Mouse (Mus musculus) limb, embryonic 14.5 days (tissue): ENCODE results near the gene Sgca. TPM values are rescaled to one million over a fixed set of nuclear protein-coding genes. Genes with fewer than 3 reads are reported as not detected.

Source experiments
- ATAC-seq: fragments of 200-750 bp; cut with Nextera tagmentation; 2 replicates; pipeline ENCODE4 v1.8.0; 2017; ENCODE audit warnings: low read depth, moderate number of reproducible peaks, moderate TSS enrichment; ENCODE audit not compliant: low FRiP score
- DNase-seq: peaks from one replicate; pipeline ENCODE4 v3.0.0-alpha.2; 2015; ENCODE audit warnings: low spot score
- H3K27ac ChIP-seq: fragments of 300-500 bp; sonication (generic); replicated peaks from 2 replicates; pipeline ENCODE4 v1.5.1; 2014; ENCODE audit warnings: low read depth, mild to moderate bottlenecking, low read length, moderate library complexity, mixed read lengths
- H3K27me3 ChIP-seq: fragments of 300-500 bp; sonication (generic); 2 replicates; pipeline ENCODE4 v1.6.1; 2014; ENCODE audit warnings: low read length, mixed read lengths; ENCODE audit not compliant: control insufficient read depth, insufficient read depth
- H3K36me3 ChIP-seq: fragments of 300-500 bp; sonication (generic); 2 replicates; pipeline ENCODE4 v1.6.1; 2014; ENCODE audit warnings: mild to moderate bottlenecking, low read length, moderate library complexity, mixed read lengths; ENCODE audit not compliant: control insufficient read depth, insufficient read depth
- H3K4me1 ChIP-seq: fragments of 300-500 bp; sonication (generic); 2 replicates; pipeline ENCODE4 v1.6.1; 2014; ENCODE audit warnings: antibody characterized with exemption, low read length, mixed read lengths; ENCODE audit not compliant: control insufficient read depth, insufficient read depth
- H3K4me2 ChIP-seq: fragments of 300-500 bp; sonication (generic); replicated peaks from 2 replicates; pipeline ENCODE4 v1.6.1; 2014; ENCODE audit warnings: low read depth, mild to moderate bottlenecking, low read length, moderate library complexity; ENCODE audit not compliant: severe bottlenecking
- H3K4me3 ChIP-seq: fragments of 300-500 bp; sonication (generic); replicated peaks from 2 replicates; pipeline ENCODE4 v1.5.1; 2014; ENCODE audit warnings: low read length
- H3K9ac ChIP-seq: fragments of 300-500 bp; sonication (generic); 2 replicates; pipeline ENCODE4 v1.6.1; 2014; ENCODE audit warnings: mild to moderate bottlenecking, low read depth, low read length, moderate library complexity; ENCODE audit not compliant: severe bottlenecking
- H3K9me3 ChIP-seq: fragments of 300-500 bp; sonication (generic); 2 replicates; pipeline ENCODE4 v1.6.1; 2016; ENCODE audit warnings: low read length; ENCODE audit not compliant: control insufficient read depth
- POLR2A ChIP-seq: fragments of 200-500 bp; IDR thresholded peaks from 2 replicates; pipeline ENCODE4 v1.8.0; 2012; ENCODE audit warnings: inconsistent platforms, mild to moderate bottlenecking, moderate library complexity, borderline replicate concordance; ENCODE audit not compliant: insufficient read depth, insufficient read length; ENCODE audit errors: extremely low read depth
- WGBS: fragments of 180-500 bp; shearing (Covaris S2); extraction: QIAGEN DNeasy Blood & Tissue Kit; methylation state at CpG from one replicate; pipeline ENCODE4 v1.1.7; 2014; 5-methylcytosine and 5-hydroxymethylcytosine counted together
- polyA plus RNA-seq, 2 experiments: library from polyadenylated mRNA; depleted of rRNA in 1 of 2; stranded (reverse) in 1 of 2; unstranded in 1 of 2; fragments of >200 nt; fragmentation: Nextera tagmentation in 1 of 2; extraction: Ambion mirVana in 1 of 2; gene quantifications; 2 replicates each; pipeline versions ENCODE4 v1.2.1 to v1.2.3; 2012 to 2014

Sgca gene
- polyA plus RNA-seq, 2 experiments: 10.2 to 32.9 TPM

- H3K27me3 ChIP-seq: no peaks in the 10 kb centered on the region
- H3K36me3 ChIP-seq: peaks cover 21% of the 10 kb centered on the region
- DNase-seq (no peak), ATAC-seq (peak; percentile 35; the same call in 1 of the 2 replicates)
- H3K9ac ChIP-seq: peak overlapping the region; percentile 90
- under 1% methylated on average over 32 of the region's 40 CpGs for WGBS
- H3K27ac ChIP-seq: peak overlapping the region; percentile 92
- H3K4me2 ChIP-seq: peak overlapping the region; percentile 90
- no peak for TF ChIP-seq POLR2A
- peaks cover 44% of the 10 kb centered on the region for H3K4me1 ChIP-seq
- peak overlapping the region; percentile 85 for H3K4me3 ChIP-seq
- no peaks in the 10 kb centered on the region for H3K9me3 ChIP-seq
Observed at GRCm38 (mm10) chr11:95010141-95010739, 34.1 kb upstream of the Sgca start.

- Histone ChIP-seq H3K4me1 (peaks cover 44% of the 10 kb centered on the region), H3K4me2 (peak within 1 kb of the TSS; percentile 90), H3K9ac (peak within 1 kb of the TSS; percentile 90), H3K27ac (peak within 1 kb of the TSS; percentile 92), H3K4me3 (peak within 1 kb of the TSS; percentile 85), H3K27me3 (no peaks in the 10 kb centered on the region), H3K9me3 (no peaks in the 10 kb centered on the region), H3K36me3 (peaks cover 22% of the 10 kb centered on the region)
- 0% methylated on average over 17 of the region's 32 CpGs for whole genome bisulfite sequencing
- ATAC-seq: peak; percentile 80
- peak; percentile 67; the same call in 1 of the 2 replicates for TF ChIP-seq POLR2A
- peak; percentile 78 for DNase-seq
Observed at GRCm38 (mm10) chr11:95009629-95010014, 33.5 kb upstream of the Sgca start, which contains the start of gene Samd14. Gene Samd14 (plus strand): TSS chr11:95009879.

DNA sequence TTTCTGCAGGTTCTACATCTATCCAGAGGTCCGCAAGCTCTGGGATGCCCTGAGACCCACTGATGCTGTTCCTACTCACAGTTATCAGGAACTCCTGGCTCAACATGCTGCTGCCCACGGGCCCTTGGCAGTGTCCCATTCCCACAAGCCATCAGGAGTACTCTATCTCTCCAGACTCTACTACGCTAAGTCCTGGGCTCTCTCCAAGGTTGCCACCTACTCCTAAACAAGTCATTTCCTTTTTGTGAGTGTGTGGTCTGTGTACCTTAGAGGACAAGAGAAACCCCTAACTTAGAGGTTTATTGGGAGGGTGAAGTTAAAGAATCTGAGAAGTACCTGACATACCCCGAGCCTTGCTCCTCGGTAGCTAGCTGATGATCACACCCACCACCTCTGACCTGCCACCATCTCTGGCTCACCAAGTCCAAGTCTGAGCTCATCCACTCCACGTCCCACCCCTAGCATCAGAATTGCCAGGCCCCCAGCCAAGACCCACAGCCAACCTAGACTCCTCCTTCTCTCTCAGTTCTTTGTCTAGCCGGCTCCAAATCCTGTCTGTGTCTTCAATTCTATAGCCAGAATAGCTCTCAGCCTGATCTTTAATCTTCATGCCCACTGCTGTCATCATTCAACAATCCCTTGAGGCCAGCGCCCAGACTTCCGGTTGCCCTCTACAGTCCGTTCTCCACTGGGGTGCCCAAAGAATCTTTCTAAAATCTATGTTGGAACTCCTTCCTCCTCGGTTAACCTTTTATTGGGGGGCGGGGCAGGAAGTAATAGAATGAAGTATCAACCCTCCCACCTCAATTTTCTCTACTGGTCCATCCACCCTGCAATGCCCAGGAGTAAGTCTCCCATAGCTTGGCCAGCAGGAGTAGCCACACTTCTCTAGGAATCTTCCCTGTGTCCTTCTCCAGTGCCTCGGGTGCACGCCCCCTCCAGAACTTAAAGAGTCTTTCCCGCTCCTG lies 32.8 kb upstream of the Sgca start:
- TF ChIP-seq POLR2A: no peak
- peak; percentile 44 for ATAC-seq
- peaks cover 44% of the 10 kb centered on the region for H3K4me1 ChIP-seq

GRCm38 (mm10) chr11:95007418-95007817 lies 31.3 kb upstream of the Sgca start:
- ATAC-seq (no peak), DNase-seq (no peak)
- peaks cover 36% of the 10 kb centered on the region for H3K36me3 ChIP-seq
- H3K4me1 ChIP-seq: peaks cover 36% of the 10 kb centered on the region
- no peaks in the 10 kb centered on the region for H3K9me3 ChIP-seq
- WGBS: 65% methylated on average over 3 of the region's 3 CpGs
- no peak overlapping the region for H3K27ac ChIP-seq
- no peak for TF ChIP-seq POLR2A
- H3K4me3 ChIP-seq: no peak overlapping the region
- no peak overlapping the region for H3K9ac ChIP-seq
- H3K4me2 ChIP-seq: 0 out of 2 replicates have a peak overlapping the region, but pooled peaks have one; percentile 73
- H3K27me3 ChIP-seq: no peaks in the 10 kb centered on the region

More for the DNA sequence above, 32.8 kb upstream of the Sgca start:
- peak overlapping the region; percentile 92 for H3K27ac ChIP-seq
- H3K9me3 ChIP-seq: no peaks in the 10 kb centered on the region
- peak overlapping the region; percentile 90 for H3K9ac ChIP-seq
- peak overlapping the region; percentile 90 for H3K4me2 ChIP-seq
- peak overlapping the region; percentile 85 for H3K4me3 ChIP-seq
- DNase-seq: peak; percentile 47
- no peaks in the 10 kb centered on the region for H3K27me3 ChIP-seq
- 29% methylated on average over 15 of the region's 15 CpGs for WGBS
- peaks cover 22% of the 10 kb centered on the region for H3K36me3 ChIP-seq

DNA sequence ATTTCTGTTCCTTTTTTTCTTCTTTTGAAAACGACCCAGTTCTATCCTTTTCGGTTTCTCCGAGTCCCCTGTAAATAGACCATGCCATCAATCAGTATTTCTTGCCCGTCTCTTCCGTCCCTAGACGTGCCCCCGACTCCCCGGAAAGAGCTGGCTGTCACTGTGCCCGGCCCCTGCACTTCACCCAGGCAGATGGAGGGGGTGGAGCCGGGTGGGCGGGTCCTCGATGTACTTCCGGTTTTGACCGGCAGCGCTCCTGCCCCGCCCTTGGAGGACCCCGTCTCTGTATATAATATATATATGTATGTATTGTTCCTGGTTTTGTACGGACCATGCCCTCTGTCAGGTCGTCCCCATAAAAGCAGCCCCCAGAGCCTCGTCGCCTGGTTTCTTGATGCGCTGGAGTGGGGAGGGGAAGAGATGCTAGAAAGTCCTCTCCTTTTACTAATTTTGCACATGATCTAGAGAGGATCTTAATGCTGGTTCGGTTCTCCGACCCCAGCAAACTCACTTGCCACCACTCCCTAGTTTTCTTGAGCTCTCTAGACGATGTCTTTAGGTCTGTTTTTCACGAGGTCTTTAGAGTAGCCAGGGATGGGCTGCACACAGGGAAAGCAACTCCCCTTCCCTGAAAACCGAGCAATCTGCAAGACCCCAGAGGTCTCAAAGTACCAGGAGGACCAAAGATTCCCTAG lies 30.5 kb upstream of the Sgca start:
- peak overlapping the region; percentile 53 for H3K9ac ChIP-seq
- H3K9me3 ChIP-seq: no peaks in the 10 kb centered on the region
- peak; percentile 67 for ATAC-seq
- DNase-seq: peak; percentile 81
- TF ChIP-seq POLR2A: 0 out of 2 replicates have a peak, but pooled peaks have one; percentile 36
- H3K27me3 ChIP-seq: no peaks in the 10 kb centered on the region
- H3K4me2 ChIP-seq: peak overlapping the region; percentile 73
- 4% methylated on average over 27 of the region's 27 CpGs for WGBS
- peaks cover 43% of the 10 kb centered on the region for H3K36me3 ChIP-seq
- peak overlapping the region; percentile 37 for H3K4me3 ChIP-seq
- H3K4me1 ChIP-seq: peaks cover 29% of the 10 kb centered on the region
- peak overlapping the region; percentile 56; the same call in 1 of the 2 replicates for H3K27ac ChIP-seq
